Mouse (Mus musculus): Measurements from ENCODE around the gene Clca3a2.
A peak's percentile ranks its signal among the peaks of the same experiment; 100 is the strongest.

Clca3a2 gene

DNA sequence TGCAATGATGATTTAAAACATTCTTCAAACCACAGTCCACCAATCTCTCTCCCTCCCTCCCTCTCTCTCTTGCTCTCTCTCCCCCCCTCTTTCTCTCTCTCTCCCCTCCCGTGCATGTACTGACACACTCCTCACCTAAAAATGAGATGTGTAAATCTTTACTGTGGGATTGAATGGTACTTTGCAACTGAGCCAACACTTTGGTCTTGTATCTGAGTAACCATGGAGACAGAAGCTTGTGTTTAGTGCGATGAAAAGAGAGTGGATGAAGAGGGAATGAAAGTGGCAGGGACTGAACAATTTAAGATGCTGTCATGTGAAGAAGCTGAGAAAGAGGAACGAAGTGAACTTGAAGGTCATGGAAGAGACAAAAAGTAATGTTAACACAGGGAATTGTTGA, 71.6 kb downstream of the Clca3a2 start:
- peak; percentile 11 for DNase-seq (ENCODE audit: low read depth, low spot score)
